Mouse (Mus musculus): Measurements from ENCODE around the gene Magix. TPM values are rescaled to one million over a fixed set of nuclear protein-coding genes. Genes with fewer than 3 reads are reported as not detected.
A peak's percentile ranks its signal among the peaks of the same experiment; 100 is the strongest.

The Magix gene
- total RNA-seq, 4 experiments from 2014 or later: 21.4 to 25.1 (median 22.7) TPM

- no peak for DNase-seq (ENCODE audit: low spot score in 2 of 2)
These were observed 6.6 kb downstream of the Magix start for GRCm38 (mm10) chrX:7674284-7675000.

- DNase-seq (ENCODE audit: low spot score in 2 of 2): no peak
These were observed 7.3 kb downstream of the Magix start for GRCm38 (mm10) chrX:7673578-7674281.

GRCm38 (mm10) chrX:7672739-7673138 is 8.3 kb downstream of the Magix start:
- no peak for DNase-seq (ENCODE audit: low spot score in 2 of 2)

- no peak for DNase-seq (ENCODE audit: low spot score in 2 of 2)
These were observed 10.0 kb downstream of the Magix start, which contains the start of gene Plp2 for GRCm38 (mm10) chrX:7670921-7671623. TSS of gene Plp2 (minus strand) at chrX:7671390.

GRCm38 (mm10) chrX:7670390-7670881 is 10.6 kb downstream of the Magix start:
- peak in 1 of 2 experiments; percentile 64 for DNase-seq (ENCODE audit: low spot score in 2 of 2)

GRCm38 (mm10) chrX:7665739-7666502 is 15.1 kb downstream of the Magix start:
- DNase-seq (ENCODE audit: low spot score in 2 of 2): no peak

GRCm38 (mm10) chrX:7664791-7665190 is 16.3 kb downstream of the Magix start:
- no peak for DNase-seq (ENCODE audit: low spot score in 2 of 2)

GRCm38 (mm10) chrX:7662936-7663335 is 18.1 kb downstream of the Magix start:
- no peak for DNase-seq (ENCODE audit: low spot score in 2 of 2)

- peak in 1 of 2 experiments; percentile 42 for DNase-seq (ENCODE audit: low spot score in 2 of 2)
These were observed 20.0 kb downstream of the Magix start for GRCm38 (mm10) chrX:7661086-7661485.

- DNase-seq (ENCODE audit: low spot score in 2 of 2): peak in 1 of 2 experiments; percentile 64
These were observed 22.1 kb downstream of the Magix start for GRCm38 (mm10) chrX:7658785-7659589.

GRCm38 (mm10) chrX:7658031-7658784 is 22.8 kb downstream of the Magix start:
- peak in 1 of 2 experiments; percentile 57 for DNase-seq (ENCODE audit: low spot score in 2 of 2)

- DNase-seq (ENCODE audit: low spot score in 2 of 2): peak in 1 of 2 experiments; percentile 60
These were observed 23.8 kb downstream of the Magix start, which contains the start of gene Prickle3 for GRCm38 (mm10) chrX:7657221-7657639. TSS of gene Prickle3 (plus strand) at chrX:7657260.

- DNase-seq (ENCODE audit: low spot score in 2 of 2): peak; percentile 75 to 86
These were observed 32.3 kb downstream of the Magix start for GRCm38 (mm10) chrX:7648671-7649304.

GRCm38 (mm10) chrX:7645349-7645748 is 35.7 kb downstream of the Magix start:
- DNase-seq (ENCODE audit: low spot score in 2 of 2): peak; percentile 65 to 68

GRCm38 (mm10) chrX:7640785-7641184 is 40.3 kb downstream of the Magix start:
- DNase-seq (ENCODE audit: low spot score in 2 of 2): no peak

- no peak for DNase-seq (ENCODE audit: low spot score in 2 of 2)
These were observed 41.3 kb downstream of the Magix start for GRCm38 (mm10) chrX:7639536-7640325.

GRCm38 (mm10) chrX:7638401-7639091 is 42.5 kb downstream of the Magix start, which contains the start of gene Syp:
TSS of gene Syp (plus strand) at chrX:7638471.
- peak; percentile 33 for DNase-seq (ENCODE audit: low spot score in 2 of 2)

All from gastrocnemius, adult 8-10 months (tissue).